Mouse (Mus musculus): Measurements from ENCODE around the gene Ptprg.

Gene Ptprg

GRCm38 (mm10) chr14:12136536-12136935 is 583.2 kb downstream of the Ptprg start:
- DNase-seq (ENCODE audit: low spot score in 2 of 2): no peak

- peak in 1 of 2 experiments; percentile 43 for DNase-seq (ENCODE audit: low spot score in 2 of 2)
These were observed 586.5 kb downstream of the Ptprg start for GRCm38 (mm10) chr14:12139643-12140481.

GRCm38 (mm10) chr14:12143941-12144485 is 590.7 kb downstream of the Ptprg start:
- no peak for DNase-seq (ENCODE audit: low spot score in 2 of 2)

GRCm38 (mm10) chr14:12145919-12146318 is 592.6 kb downstream of the Ptprg start:
- DNase-seq (ENCODE audit: low spot score in 2 of 2): no peak

GRCm38 (mm10) chr14:12149529-12149928 is 596.2 kb downstream of the Ptprg start:
- no peak for DNase-seq (ENCODE audit: low spot score in 2 of 2)

- peak in 1 of 2 experiments; percentile 70 for DNase-seq (ENCODE audit: low spot score in 2 of 2)
These were observed 598.6 kb downstream of the Ptprg start for GRCm38 (mm10) chr14:12151927-12152326.

- no peak for DNase-seq (ENCODE audit: low spot score in 2 of 2)
These were observed 599.4 kb downstream of the Ptprg start for GRCm38 (mm10) chr14:12152748-12153147.

GRCm38 (mm10) chr14:12153599-12153998 is 600.3 kb downstream of the Ptprg start:
- DNase-seq (ENCODE audit: low spot score in 2 of 2): no peak

- DNase-seq (ENCODE audit: low spot score in 2 of 2): no peak
These were observed 608.5 kb downstream of the Ptprg start for GRCm38 (mm10) chr14:12161738-12162310.

- no peak for DNase-seq (ENCODE audit: low spot score in 2 of 2)
These were observed 609.1 kb downstream of the Ptprg start for GRCm38 (mm10) chr14:12162331-12162854.

- DNase-seq (ENCODE audit: low spot score in 2 of 2): no peak
These were observed 609.9 kb downstream of the Ptprg start for GRCm38 (mm10) chr14:12163196-12163595.

GRCm38 (mm10) chr14:12167215-12167614 is 613.9 kb downstream of the Ptprg start:
- DNase-seq (ENCODE audit: low spot score in 2 of 2): no peak

GRCm38 (mm10) chr14:12167651-12168050 is 614.3 kb downstream of the Ptprg start:
- no peak for DNase-seq (ENCODE audit: low spot score in 2 of 2)

- DNase-seq (ENCODE audit: low spot score in 2 of 2): no peak
These were observed 624.1 kb downstream of the Ptprg start for GRCm38 (mm10) chr14:12177436-12177835.

- DNase-seq (ENCODE audit: low spot score in 2 of 2): no peak
These were observed 625.3 kb downstream of the Ptprg start for GRCm38 (mm10) chr14:12178645-12179044.

GRCm38 (mm10) chr14:12180116-12180515 is 626.8 kb downstream of the Ptprg start:
- no peak for DNase-seq (ENCODE audit: low spot score in 2 of 2)

- no peak for DNase-seq (ENCODE audit: low spot score in 2 of 2)
These were observed 631.7 kb downstream of the Ptprg start for GRCm38 (mm10) chr14:12185040-12185439.

- no peak for DNase-seq (ENCODE audit: low spot score in 2 of 2)
These were observed 635.0 kb downstream of the Ptprg start for GRCm38 (mm10) chr14:12188352-12188751.

- no peak for DNase-seq (ENCODE audit: low spot score in 2 of 2)
These were observed 635.9 kb downstream of the Ptprg start for GRCm38 (mm10) chr14:12189266-12189665.

- no peak for DNase-seq (ENCODE audit: low spot score in 2 of 2)
These were observed 636.6 kb downstream of the Ptprg start for GRCm38 (mm10) chr14:12189717-12190600.

- DNase-seq (ENCODE audit: low spot score in 2 of 2): no peak
These were observed 637.7 kb downstream of the Ptprg start for GRCm38 (mm10) chr14:12191076-12191475.

GRCm38 (mm10) chr14:12198735-12199134 is 645.4 kb downstream of the Ptprg start:
- DNase-seq (ENCODE audit: low spot score in 2 of 2): no peak
